In the genomic region with DNA sequence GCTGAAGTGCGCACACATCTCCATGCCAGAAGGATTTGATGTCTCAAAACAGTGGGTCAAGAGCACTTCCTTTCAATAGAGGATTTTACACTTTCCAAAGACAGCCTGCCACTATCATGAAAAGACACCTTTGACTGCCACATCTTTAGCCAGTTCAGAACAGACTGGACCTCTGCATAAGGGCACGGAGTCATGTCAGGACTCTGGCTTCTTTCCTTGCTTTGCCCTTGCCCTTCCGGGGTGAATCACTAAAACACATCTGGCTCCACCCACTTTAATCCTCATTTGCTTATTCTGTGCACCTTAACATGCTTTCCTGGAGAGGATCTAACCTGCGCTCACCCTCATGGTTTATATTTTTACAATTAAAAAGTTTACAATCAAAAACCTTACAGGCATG, we compare ENCODE assay signal across 22 mouse cellular contexts. TPM values are rescaled to one million over a fixed set of nuclear protein-coding genes. Genes with fewer than 3 reads are reported as not detected.
A peak's percentile ranks its signal among the peaks of the same experiment; 100 is the strongest.
DNase-seq lines count a peak whose midpoint lies in the region; ATAC-seq lines count a peak whose summit lies in the region.
"Had no signal": no experiment of that assay in that cellular context is flagged by ENCODE, and none has a peak within 500 bp of the region (broad histone marks: within the 10 kb centered on the region; RNA-seq: fewer than 3 reads in every experiment).

No protein-coding gene starts in this region.

- no peaks in the 10 kb centered on the region for H3K36me3 ChIP-seq in heart, embryonic 12.5 days
- H3K36me3 ChIP-seq in heart, embryonic 15.5 days = no peaks in the 10 kb centered on the region
- H3K36me3 ChIP-seq: embryonic facial prominence, embryonic 10.5 days; hindbrain, embryonic 15.5 days had no signal

- no peak overlapping the region for H3K4me3 ChIP-seq in heart, embryonic 12.5 days
- no peak overlapping the region for H3K4me3 ChIP-seq in heart, embryonic 15.5 days
- H3K4me3 ChIP-seq: embryonic facial prominence, embryonic 10.5 days; forebrain, embryonic 13.5 days; gastrocnemius, adult 2 months; hindbrain, embryonic 15.5 days had no signal

- H3K27ac ChIP-seq in heart, embryonic 12.5 days (ENCODE audit: poor library complexity, severe bottlenecking) = peak overlapping the region; percentile 64
- H3K27ac ChIP-seq in heart, embryonic 15.5 days = peak overlapping the region; percentile 39; the same call in 1 of the 2 replicates
- H3K27ac ChIP-seq: embryonic facial prominence, embryonic 10.5 days; forebrain, embryonic 13.5 days; gastrocnemius, adult 2 months; hindbrain, embryonic 15.5 days had no signal

- ATAC-seq in heart, embryonic 12.5 days (ENCODE audit: insufficient number of reproducible peaks, low FRiP score) = no peak
- ATAC-seq in heart, embryonic 15.5 days (replicated peaks; ENCODE audit: insufficient number of reproducible peaks, insufficient read depth, low FRiP score, low read depth) = no peak
- ATAC-seq: forebrain, embryonic 13.5 days; intestine, embryonic 16.5 days; Patski had no signal

- DNase-seq in heart, adult 9 months (ENCODE audit: low spot score in 2 of 2) = peak; percentile 3 to 26
- no peak for DNase-seq in heart, adult 8-10 months (ENCODE audit: low spot score)
- DNase-seq in heart, postnatal 4 days = peak; percentile 5
- no peak for DNase-seq in natural killer cell, adult 2 months (ENCODE audit: low spot score in 2 of 2)
- no peak for DNase-seq in layer of hippocampus, adult 11-12 months (ENCODE audit: low spot score)
- DNase-seq: adrenal gland, adult 2 months; adrenal gland, postnatal 25 days; cerebellum, adult 18-20 months; cerebellum, adult 9-11 months; cerebellum, postnatal 36 days; gastrocnemius, adult 2 months; gastrocnemius, postnatal 25 days; kidney, adult 8-10 months had no signal

- H3K9ac ChIP-seq in heart, embryonic 12.5 days = no peak overlapping the region
- H3K9ac ChIP-seq in heart, embryonic 15.5 days = no peak overlapping the region
- H3K9ac ChIP-seq: forebrain, embryonic 13.5 days; hindbrain, embryonic 15.5 days had no signal

- H3K4me1 ChIP-seq in heart, embryonic 12.5 days (replicated peaks) = peaks cover 34% of the 10 kb centered on the region
- peaks cover 19% of the 10 kb centered on the region for H3K4me1 ChIP-seq in heart, embryonic 15.5 days (replicated peaks)

- no peaks in the 10 kb centered on the region for H3K27me3 ChIP-seq in heart, embryonic 12.5 days (replicated peaks)
- 0 out of 2 replicates have a peak, but pooled peaks cover 4% of the 10 kb centered on the region for H3K27me3 ChIP-seq in heart, embryonic 15.5 days
- H3K27me3 ChIP-seq: CH12.LX; forebrain, embryonic 13.5 days; hindbrain, embryonic 15.5 days had no signal

- WGBS in heart, embryonic 12.5 days = 54% methylated on average over 4 of the region's 4 CpGs
- WGBS in heart, embryonic 15.5 days = 55% methylated on average over 4 of the region's 4 CpGs

- H3K4me2 ChIP-seq in heart, embryonic 12.5 days = 0 out of 2 replicates have a peak overlapping the region, but pooled peaks have one; percentile 12
- peak overlapping the region; percentile 11 for H3K4me2 ChIP-seq in heart, embryonic 15.5 days
- H3K4me2 ChIP-seq: forebrain, embryonic 13.5 days; hindbrain, embryonic 15.5 days had no signal

- H3K9me3 ChIP-seq in heart, embryonic 12.5 days (replicated peaks) = no peaks in the 10 kb centered on the region
- no peaks in the 10 kb centered on the region for H3K9me3 ChIP-seq in heart, embryonic 15.5 days (replicated peaks)
- H3K9me3 ChIP-seq: embryonic facial prominence, embryonic 10.5 days; forebrain, embryonic 13.5 days; hindbrain, embryonic 15.5 days had no signal

RNA-seq across cellular contexts. Expression of a gene that starts 40.3 kb away (rescaled TPM):
- total RNA-seq in heart, adult 8-10 months (2022) = 10 to 100 TPM; 15.4 to 23.0 (median 21.3) TPM
- polyA plus RNA-seq in heart, embryonic 12.5 days (2016; fragmentation: Nextera tagmentation; extraction: Ambion mirVana) = 114 and 117 TPM in 2 replicates
- 43.4 and 57.5 TPM in 2 replicates for polyA plus RNA-seq in heart, embryonic 15.5 days (2015; fragmentation: Nextera tagmentation; extraction: Ambion mirVana)
- 10 to 100 TPM; 24.9 to 27.7 TPM for total RNA-seq in heart, postnatal 4 days (2021)
- total RNA-seq: CH12.LX; granulocyte monocyte progenitor cell, adult 5-6 weeks had no signal

Comparison
In these comparisons a context has a peak if more than half of its experiments do, and no peak if none do; other contexts are left out.
1. DNase-seq: peak in heart, adult 9 months (2 of 2) and heart, postnatal 4 days (single experiment); none in heart, adult 8-10 months (single experiment), natural killer cell, adult 2 months (0 of 2) and layer of hippocampus, adult 11-12 months (single experiment).